Mouse (Mus musculus): ENCODE results near the gene B630019K06Rik.
"Not testable (repeated sequence)": the region's sequence is repeated elsewhere in the genome, so short reads cannot be mapped to it uniquely, and the experiment has no call there.

B630019K06Rik gene

DNA sequence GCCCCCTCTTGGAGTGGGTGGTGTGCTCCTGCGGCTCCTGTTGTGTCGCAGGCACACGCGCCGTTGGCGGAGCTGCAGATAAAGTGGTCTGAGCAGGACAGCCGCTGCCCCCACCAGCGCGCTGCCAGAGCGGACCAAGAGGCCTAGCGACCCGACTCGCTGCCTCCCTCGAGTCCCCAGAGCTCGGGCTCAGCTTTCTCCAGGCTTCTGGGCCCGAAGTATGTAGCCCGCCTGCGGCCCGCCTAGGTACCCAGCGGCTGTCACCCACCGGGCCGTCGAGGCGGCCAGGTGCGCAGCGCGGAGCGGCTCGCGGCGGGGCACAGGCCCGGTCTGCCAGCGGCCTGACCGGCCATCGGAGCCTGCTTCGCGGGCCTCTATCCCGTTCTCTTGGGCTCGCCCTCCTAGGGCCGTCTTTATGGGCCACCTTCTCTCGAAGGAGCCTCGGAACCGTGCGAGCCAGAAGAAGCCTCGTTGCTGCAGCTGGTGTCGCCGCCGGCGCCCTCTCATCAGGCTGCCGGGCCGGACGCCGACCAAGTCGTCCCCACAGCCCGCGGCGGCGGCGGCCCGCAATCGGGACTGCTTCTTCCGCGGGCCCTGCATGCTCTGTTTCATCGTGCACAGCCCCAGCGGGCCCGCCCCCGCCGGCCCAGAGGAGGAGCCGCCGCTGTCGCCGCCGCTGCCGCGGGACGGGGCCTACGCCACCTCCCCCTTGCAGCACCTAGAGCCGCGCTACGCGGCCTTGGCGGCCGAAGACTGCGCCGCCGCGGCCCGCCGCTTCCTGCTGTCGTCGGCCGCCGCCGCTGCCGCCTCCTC is at the start of gene B630019K06Rik:
TSS of gene B630019K06Rik (plus strand) at position 40 of the 813 bp plus-strand sequence.
- DNase-seq (ENCODE audit: low spot score) = peak; percentile 68

DNA sequence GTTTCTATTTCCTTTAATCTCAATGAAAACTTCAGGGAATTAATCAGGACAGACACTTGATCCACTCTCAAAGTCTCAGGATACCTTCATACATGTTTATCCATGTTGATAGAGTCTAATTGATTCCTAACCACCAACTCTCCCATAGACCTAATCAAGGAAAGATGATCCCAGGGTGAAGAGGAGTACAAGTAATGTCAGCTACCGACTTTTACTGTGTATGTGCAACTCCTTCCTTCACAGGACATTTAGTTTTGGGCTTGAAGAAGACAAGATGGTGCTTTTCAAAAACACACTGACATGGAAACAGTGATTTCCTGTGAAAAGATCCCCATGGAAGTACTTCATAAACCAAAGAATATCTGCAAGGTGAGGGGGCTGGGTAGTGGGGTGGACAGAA is 48.5 kb upstream of the B630019K06Rik start, which contains the start of gene Gm6592:
TSS of gene Gm6592 (plus strand) at position 301 of the 400 bp plus-strand sequence.
- no peak for DNase-seq (ENCODE audit: low spot score)

DNA sequence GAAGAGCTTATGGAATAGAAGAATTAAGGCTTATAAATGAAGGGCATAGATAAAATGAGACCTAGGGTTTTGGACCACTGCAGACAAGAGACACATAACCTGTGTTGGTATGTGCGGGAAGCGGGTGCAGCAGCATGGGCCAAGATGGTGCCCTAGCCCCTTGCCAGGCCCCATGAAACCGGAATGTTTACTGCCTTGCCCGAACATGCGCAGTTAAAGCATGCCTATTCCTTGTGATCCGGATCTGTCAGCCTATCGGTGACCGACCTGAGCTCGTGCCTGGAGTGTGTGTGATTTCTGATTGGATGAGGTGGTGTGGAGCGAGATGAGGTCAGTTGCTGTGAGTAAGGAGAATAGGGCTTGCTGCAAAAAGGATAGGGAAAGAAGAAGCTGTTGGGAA is 39.7 kb upstream of the B630019K06Rik start:
- no peak for DNase-seq (ENCODE audit: low spot score)

DNA sequence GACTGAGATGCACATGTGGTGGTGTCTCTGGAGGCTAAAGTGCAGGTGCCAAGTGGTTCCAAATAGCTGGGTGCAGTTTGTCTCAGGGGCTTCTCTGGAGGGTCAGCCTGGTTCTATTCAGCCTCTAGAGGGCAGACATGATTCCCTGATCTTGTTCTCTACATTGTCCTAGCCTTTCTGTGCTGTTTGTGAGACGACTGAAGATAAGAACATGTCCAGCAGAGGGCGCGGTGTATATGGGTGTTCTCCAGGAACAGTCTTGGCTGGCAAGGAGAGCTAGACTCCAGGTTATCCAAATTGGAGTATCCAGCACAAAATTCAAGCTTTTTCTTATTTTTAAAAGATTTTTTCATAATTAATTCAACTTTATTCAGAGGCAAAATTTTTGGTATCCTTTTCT is 27.9 kb upstream of the B630019K06Rik start:
- peak; percentile 40 for DNase-seq (ENCODE audit: low spot score)

DNA sequence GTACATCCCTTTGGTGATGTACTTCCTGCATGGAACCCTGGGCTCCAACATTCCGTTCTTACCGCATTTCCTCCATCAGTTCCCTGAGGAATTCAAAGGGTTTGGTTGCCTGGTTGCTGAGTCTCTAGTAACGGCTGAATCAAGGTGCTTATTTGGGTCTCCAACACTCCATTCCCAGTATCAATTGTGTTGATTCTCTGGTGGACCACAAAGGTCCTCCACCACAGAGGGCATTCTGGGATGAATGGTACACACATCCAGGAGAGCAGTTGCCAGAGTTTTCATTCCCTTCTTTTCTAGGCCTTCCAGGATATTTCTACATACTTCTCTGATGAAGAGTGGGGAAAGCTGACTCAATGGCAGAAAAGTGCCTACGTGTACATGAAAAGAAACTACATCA is 18.2 kb upstream of the B630019K06Rik start, which contains the start of gene Gm5751:
TSS of gene Gm5751 (plus strand) at position 301 of the 400 bp plus-strand sequence.
- DNase-seq (ENCODE audit: low spot score) = not testable (repeated sequence)

DNA sequence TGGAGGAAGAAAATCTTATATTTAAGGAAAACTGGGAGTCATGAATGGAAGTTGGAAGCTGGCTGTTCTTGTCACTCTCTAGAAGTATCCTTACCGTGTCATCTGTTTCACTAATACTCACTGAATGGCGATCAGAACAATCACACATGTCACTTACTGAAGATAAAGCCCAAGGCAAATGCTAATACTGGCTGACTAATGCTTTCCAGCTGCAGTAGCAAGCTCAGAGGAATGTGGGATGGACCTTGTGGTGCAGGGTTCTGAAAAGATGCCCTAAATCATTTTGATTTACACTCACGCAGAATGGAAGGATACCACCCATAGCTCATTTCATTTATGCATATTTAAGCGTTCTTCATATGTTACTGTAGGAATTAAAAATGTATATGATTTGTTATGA is 7.8 kb upstream of the B630019K06Rik start:
- no peak for DNase-seq (ENCODE audit: low spot score)

DNA sequence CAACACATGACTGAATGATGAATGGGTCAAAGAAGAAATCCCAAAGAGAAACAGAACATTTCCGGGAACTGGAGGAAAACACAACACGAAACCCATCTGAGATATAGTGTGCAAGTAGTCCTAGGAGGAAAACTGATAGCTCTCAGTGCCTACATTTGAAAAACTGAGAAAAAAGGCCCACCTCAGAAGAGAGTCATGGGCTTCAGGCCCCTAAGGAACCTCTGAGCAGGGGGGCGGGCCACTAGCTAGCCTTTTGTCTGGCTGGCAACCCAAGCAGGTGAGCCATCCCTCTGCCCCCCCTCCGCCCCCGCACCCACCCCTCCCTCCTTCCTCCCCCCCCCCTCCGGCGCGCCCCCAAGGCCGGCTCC is 223 bp upstream of the B630019K06Rik start:
- no peak for DNase-seq (ENCODE audit: low spot score)

DNA sequence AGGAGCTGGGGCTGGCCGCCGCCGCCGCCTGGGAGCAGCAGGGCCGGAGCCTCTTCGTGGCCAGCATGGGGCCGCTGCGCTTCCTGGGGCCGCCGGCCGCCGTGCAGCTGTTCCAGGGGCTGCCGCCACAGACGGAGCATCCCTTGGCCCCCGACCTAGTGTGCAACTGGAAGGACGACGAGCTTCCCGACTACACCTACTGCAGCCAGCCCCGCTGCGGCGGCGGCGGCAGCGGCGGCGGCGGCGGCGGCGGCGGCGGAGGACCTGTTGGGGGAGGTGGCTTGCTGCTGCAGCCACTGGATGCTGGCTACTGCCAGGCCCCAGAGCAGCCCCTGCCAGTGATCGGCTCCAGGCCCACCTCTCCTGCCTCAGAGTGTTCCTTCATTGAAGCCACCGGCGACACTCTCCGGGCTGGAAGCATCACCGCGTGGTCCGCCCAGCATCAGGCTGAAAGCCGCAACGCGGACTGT is 1.0 kb downstream of the B630019K06Rik start:
- DNase-seq (ENCODE audit: low spot score) = no peak

DNA sequence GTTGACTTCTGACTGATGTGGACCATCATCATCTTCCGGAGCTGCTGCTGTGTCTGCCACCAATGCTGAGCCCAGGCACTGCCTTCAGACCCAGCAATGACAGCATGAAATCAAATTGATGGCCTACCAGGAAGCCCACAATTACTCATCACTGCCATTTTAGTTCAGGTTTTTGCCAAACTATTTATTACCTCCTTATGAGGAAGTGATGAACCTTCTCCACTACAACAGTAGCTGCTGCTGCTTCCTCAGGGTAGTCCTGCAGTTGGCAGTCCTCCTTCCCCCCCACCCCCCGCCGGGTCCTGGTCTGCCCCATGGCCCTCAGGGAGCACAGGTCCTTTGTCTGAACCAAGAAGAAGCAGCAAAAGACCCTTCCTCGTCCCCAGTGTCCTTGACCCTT is 8.6 kb downstream of the B630019K06Rik start:
- DNase-seq (ENCODE audit: low spot score) = no peak

DNA sequence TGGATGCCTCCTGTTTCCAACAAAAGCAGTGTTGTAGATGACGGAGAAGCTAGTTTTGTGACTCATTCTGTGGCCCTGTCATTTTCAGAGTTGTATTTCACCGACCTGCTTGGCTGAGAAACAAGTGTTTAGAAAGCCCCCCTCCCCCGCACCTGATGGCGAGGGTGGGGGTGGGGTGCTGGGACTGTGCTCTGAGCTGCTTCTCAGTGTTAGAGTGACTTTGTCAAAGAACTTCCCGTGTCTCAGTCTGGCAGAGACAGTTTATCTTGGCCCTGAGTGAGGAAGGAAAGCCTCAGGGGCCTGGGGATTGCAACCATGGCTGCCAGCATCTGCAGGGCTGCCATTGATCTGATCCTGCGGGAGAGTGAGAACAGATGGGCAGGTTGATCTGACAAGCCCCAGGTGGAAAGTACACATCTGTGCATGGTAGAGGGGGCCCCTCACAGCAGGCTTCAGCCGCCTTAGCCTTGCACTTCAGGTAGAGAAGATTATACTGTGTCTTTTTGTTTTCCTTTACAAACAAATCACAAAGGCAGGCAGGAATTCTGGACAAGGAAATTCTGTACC is 9.8 kb downstream of the B630019K06Rik start:
- DNase-seq (ENCODE audit: low spot score) = no peak

DNA sequence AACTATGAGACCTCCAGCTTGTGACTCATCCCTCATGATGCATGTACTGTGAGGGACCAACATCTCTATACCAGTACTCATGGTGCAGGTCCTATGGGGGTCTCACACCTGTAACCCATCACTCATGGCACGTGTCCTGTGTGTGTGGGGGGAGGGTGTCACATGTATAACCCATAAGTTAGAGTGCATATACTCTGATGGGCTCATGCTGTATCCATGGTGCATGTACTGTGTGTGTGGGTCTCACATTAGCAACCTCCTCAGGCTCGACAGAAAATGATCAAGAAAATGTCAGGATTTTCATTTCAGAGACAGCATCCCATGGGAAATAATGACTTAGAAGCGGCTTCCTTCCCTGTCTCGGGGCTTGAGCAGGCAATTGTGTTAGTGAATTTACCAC is 28.9 kb downstream of the B630019K06Rik start:
- no peak for DNase-seq (ENCODE audit: low spot score)

DNA sequence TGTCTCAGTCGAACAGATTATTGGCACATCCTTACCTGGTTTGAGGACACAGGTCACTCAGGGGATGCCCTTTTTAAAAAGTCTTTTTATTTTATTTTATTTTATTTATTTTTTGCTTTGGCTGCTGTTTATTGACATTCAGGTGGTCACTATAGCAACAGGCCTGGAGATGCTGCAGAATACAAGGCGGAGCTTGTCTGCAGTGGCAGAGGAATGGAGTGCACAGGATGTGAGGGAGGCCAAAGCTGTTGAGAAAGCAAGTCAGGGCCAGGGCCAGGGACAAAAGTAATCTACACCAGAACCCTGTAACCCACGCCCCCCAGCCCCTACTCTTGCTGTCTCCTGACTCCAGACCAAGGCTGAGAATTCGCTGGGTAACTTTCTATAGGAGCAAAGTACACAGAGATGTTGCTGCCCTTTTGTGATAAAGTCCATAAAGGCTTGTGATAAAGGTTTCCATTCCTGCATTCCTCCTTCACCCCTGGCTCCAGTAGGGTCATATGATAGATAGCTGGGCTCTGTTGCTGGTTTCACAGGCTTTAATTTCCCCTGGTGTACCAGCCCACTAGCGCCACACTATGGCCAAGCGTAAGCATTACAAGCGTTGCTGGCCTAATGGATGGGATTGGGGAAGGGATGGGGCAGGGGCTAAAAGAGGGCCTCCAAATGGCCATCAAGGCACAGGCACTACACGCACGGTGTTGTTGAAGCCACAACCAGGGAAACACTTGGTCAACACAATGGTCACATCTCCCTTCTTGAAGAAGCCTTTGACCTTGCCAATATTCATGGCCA is 29.8 kb downstream of the B630019K06Rik start:
- DNase-seq (ENCODE audit: low spot score) = no peak

DNA sequence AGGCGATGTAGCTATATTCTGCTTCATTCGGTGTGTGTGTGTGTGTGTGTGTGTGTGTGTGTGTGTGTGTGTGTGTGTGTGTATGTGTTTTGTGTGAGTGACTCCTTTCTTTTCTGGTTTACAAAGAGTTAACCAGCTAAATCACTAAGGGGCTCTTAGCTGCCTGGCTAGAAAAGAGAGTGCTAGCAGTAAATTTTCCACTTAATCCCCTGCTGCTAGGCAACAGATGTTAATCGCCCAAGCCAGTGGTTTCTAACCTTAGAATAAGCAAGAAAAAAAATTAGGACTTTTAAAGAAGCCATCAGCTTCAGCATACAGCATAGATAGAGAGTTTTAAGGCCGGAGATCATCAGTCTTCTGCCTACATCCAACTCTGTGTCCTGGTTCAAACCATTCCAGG is 35.1 kb downstream of the B630019K06Rik start:
- no peak for DNase-seq (ENCODE audit: low spot score)

DNA sequence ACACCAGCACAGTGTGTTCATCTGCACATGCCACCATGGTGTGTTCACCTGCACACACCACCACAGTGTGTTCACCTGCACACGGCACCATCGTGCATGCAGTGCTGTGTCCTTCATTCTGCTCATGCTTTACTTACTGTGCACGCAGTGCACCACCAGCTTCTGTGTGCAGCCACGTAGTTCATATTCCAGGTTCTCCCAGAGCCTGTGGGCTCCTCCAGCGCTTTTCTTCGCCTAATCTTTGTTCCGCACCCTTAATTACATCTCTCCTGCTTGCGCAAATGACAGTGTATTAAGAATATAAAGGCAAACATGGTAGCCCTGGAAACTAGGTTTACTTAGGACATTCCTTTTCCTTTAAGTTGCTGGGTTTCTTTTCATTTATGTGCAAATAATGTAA is 51.9 kb downstream of the B630019K06Rik start:
- DNase-seq (ENCODE audit: low spot score) = no peak
